Mouse (Mus musculus): ENCODE results near the gene Rrp1. TPM values are rescaled to one million over a fixed set of nuclear protein-coding genes. Genes with fewer than 3 reads are reported as not detected.

The Rrp1 gene
- polyA plus RNA-seq, 1 experiment: 385 TPM

- no peak for DNase-seq (ENCODE audit: low read depth)
- TF ChIP-seq POLR2A (IDR thresholded peaks at IDR 0.05; ENCODE audit: borderline replicate concordance, extremely low read depth, insufficient read depth, insufficient read length, poor library complexity, severe bottlenecking): no peak
- TF ChIP-seq CTCF (IDR thresholded peaks at IDR 0.05; ENCODE audit: borderline replicate concordance, extremely low read depth, insufficient read depth, insufficient read length): no peak
Observed at GRCm38 (mm10) chr10:78442292-78442691, 29.4 kb upstream of the Rrp1 start.

GRCm38 (mm10) chr10:78441606-78442005, 28.8 kb upstream of the Rrp1 start:
- no peak for DNase-seq (ENCODE audit: low read depth)
- TF ChIP-seq POLR2A (IDR thresholded peaks at IDR 0.05; ENCODE audit: borderline replicate concordance, extremely low read depth, insufficient read depth, insufficient read length, poor library complexity, severe bottlenecking) (no peak), CTCF (IDR thresholded peaks at IDR 0.05; ENCODE audit: borderline replicate concordance, extremely low read depth, insufficient read depth, insufficient read length) (no peak)

- TF ChIP-seq POLR2A (IDR thresholded peaks at IDR 0.05; ENCODE audit: borderline replicate concordance, extremely low read depth, insufficient read depth, insufficient read length, poor library complexity, severe bottlenecking) (no peak), CTCF (IDR thresholded peaks at IDR 0.05; ENCODE audit: borderline replicate concordance, extremely low read depth, insufficient read depth, insufficient read length) (peak; percentile 81)
- peak; percentile 14 for DNase-seq (ENCODE audit: low read depth)
Observed at GRCm38 (mm10) chr10:78440812-78441211, 28.0 kb upstream of the Rrp1 start.

- no peak for DNase-seq (ENCODE audit: low read depth)
- no peak for TF ChIP-seq CTCF (IDR thresholded peaks at IDR 0.05; ENCODE audit: borderline replicate concordance, extremely low read depth, insufficient read depth, insufficient read length)
- TF ChIP-seq POLR2A (IDR thresholded peaks at IDR 0.05; ENCODE audit: borderline replicate concordance, extremely low read depth, insufficient read depth, insufficient read length, poor library complexity, severe bottlenecking): no peak
Observed at GRCm38 (mm10) chr10:78439990-78440389, 27.1 kb upstream of the Rrp1 start.

GRCm38 (mm10) chr10:78439550-78439949, 26.7 kb upstream of the Rrp1 start:
- DNase-seq (ENCODE audit: low read depth): no peak
- TF ChIP-seq POLR2A (IDR thresholded peaks at IDR 0.05; ENCODE audit: borderline replicate concordance, extremely low read depth, insufficient read depth, insufficient read length, poor library complexity, severe bottlenecking) (no peak), CTCF (IDR thresholded peaks at IDR 0.05; ENCODE audit: borderline replicate concordance, extremely low read depth, insufficient read depth, insufficient read length) (peak; percentile 62)

- peak; percentile 65 for DNase-seq (ENCODE audit: low read depth)
- TF ChIP-seq CTCF (IDR thresholded peaks at IDR 0.05; ENCODE audit: borderline replicate concordance, extremely low read depth, insufficient read depth, insufficient read length) (peak; percentile 94), POLR2A (IDR thresholded peaks at IDR 0.05; ENCODE audit: borderline replicate concordance, extremely low read depth, insufficient read depth, insufficient read length, poor library complexity, severe bottlenecking) (no peak)
Observed at GRCm38 (mm10) chr10:78438094-78438493, 25.3 kb upstream of the Rrp1 start.

GRCm38 (mm10) chr10:78432853-78433252, 20.0 kb upstream of the Rrp1 start:
- no peak for TF ChIP-seq CTCF (IDR thresholded peaks at IDR 0.05; ENCODE audit: borderline replicate concordance, extremely low read depth, insufficient read depth, insufficient read length)
- no peak for TF ChIP-seq POLR2A (IDR thresholded peaks at IDR 0.05; ENCODE audit: borderline replicate concordance, extremely low read depth, insufficient read depth, insufficient read length, poor library complexity, severe bottlenecking)
- DNase-seq (ENCODE audit: low read depth): no peak

- TF ChIP-seq POLR2A (IDR thresholded peaks at IDR 0.05; ENCODE audit: borderline replicate concordance, extremely low read depth, insufficient read depth, insufficient read length, poor library complexity, severe bottlenecking): no peak
- no peak for TF ChIP-seq CTCF (IDR thresholded peaks at IDR 0.05; ENCODE audit: borderline replicate concordance, extremely low read depth, insufficient read depth, insufficient read length)
- DNase-seq (ENCODE audit: low read depth): no peak
Observed at GRCm38 (mm10) chr10:78429776-78430175, 16.9 kb upstream of the Rrp1 start.

- no peak for TF ChIP-seq POLR2A (IDR thresholded peaks at IDR 0.05; ENCODE audit: borderline replicate concordance, extremely low read depth, insufficient read depth, insufficient read length, poor library complexity, severe bottlenecking)
- TF ChIP-seq CTCF (IDR thresholded peaks at IDR 0.05; ENCODE audit: borderline replicate concordance, extremely low read depth, insufficient read depth, insufficient read length): no peak
- no peak for DNase-seq (ENCODE audit: low read depth)
Observed at GRCm38 (mm10) chr10:78429180-78429579, 16.3 kb upstream of the Rrp1 start.

GRCm38 (mm10) chr10:78428070-78428469, 15.2 kb upstream of the Rrp1 start:
- TF ChIP-seq POLR2A (IDR thresholded peaks at IDR 0.05; ENCODE audit: borderline replicate concordance, extremely low read depth, insufficient read depth, insufficient read length, poor library complexity, severe bottlenecking) (no peak), CTCF (IDR thresholded peaks at IDR 0.05; ENCODE audit: borderline replicate concordance, extremely low read depth, insufficient read depth, insufficient read length) (no peak)
- DNase-seq (ENCODE audit: low read depth): no peak

- no peak for DNase-seq (ENCODE audit: low read depth)
- TF ChIP-seq POLR2A (IDR thresholded peaks at IDR 0.05; ENCODE audit: borderline replicate concordance, extremely low read depth, insufficient read depth, insufficient read length, poor library complexity, severe bottlenecking) (no peak), CTCF (IDR thresholded peaks at IDR 0.05; ENCODE audit: borderline replicate concordance, extremely low read depth, insufficient read depth, insufficient read length) (no peak)
Observed at GRCm38 (mm10) chr10:78426117-78426735, 13.4 kb upstream of the Rrp1 start.

All from brain, embryonic 14.5 days (tissue).